Mouse (Mus musculus) limb, embryonic 14.5 days (tissue): ENCODE measurements at regions not wholly inside any gene's neighbourhood (a gene's known extent, or its start where the extent isn't known, plus 50 kb on each side); places are given as distances from the start of the nearest gene placed in this dataset.

Source experiments
- ATAC-seq: fragments of 200-750 bp; cut with Nextera tagmentation; 2 replicates; pipeline ENCODE4 v1.8.0; 2017; ENCODE audit warnings: low read depth, moderate number of reproducible peaks, moderate TSS enrichment; ENCODE audit not compliant: low FRiP score
- DNase-seq: peaks from one replicate; pipeline ENCODE4 v3.0.0-alpha.2; 2015; ENCODE audit warnings: low spot score
- H3K27ac ChIP-seq: fragments of 300-500 bp; sonication (generic); replicated peaks from 2 replicates; pipeline ENCODE4 v1.5.1; 2014; ENCODE audit warnings: low read depth, mild to moderate bottlenecking, low read length, moderate library complexity, mixed read lengths
- H3K27me3 ChIP-seq: fragments of 300-500 bp; sonication (generic); 2 replicates; pipeline ENCODE4 v1.6.1; 2014; ENCODE audit warnings: low read length, mixed read lengths; ENCODE audit not compliant: control insufficient read depth, insufficient read depth
- H3K36me3 ChIP-seq: fragments of 300-500 bp; sonication (generic); 2 replicates; pipeline ENCODE4 v1.6.1; 2014; ENCODE audit warnings: mild to moderate bottlenecking, low read length, moderate library complexity, mixed read lengths; ENCODE audit not compliant: control insufficient read depth, insufficient read depth
- H3K4me1 ChIP-seq: fragments of 300-500 bp; sonication (generic); 2 replicates; pipeline ENCODE4 v1.6.1; 2014; ENCODE audit warnings: antibody characterized with exemption, low read length, mixed read lengths; ENCODE audit not compliant: control insufficient read depth, insufficient read depth
- H3K4me2 ChIP-seq: fragments of 300-500 bp; sonication (generic); replicated peaks from 2 replicates; pipeline ENCODE4 v1.6.1; 2014; ENCODE audit warnings: low read depth, mild to moderate bottlenecking, low read length, moderate library complexity; ENCODE audit not compliant: severe bottlenecking
- H3K4me3 ChIP-seq: fragments of 300-500 bp; sonication (generic); replicated peaks from 2 replicates; pipeline ENCODE4 v1.5.1; 2014; ENCODE audit warnings: low read length
- H3K9ac ChIP-seq: fragments of 300-500 bp; sonication (generic); 2 replicates; pipeline ENCODE4 v1.6.1; 2014; ENCODE audit warnings: mild to moderate bottlenecking, low read depth, low read length, moderate library complexity; ENCODE audit not compliant: severe bottlenecking
- H3K9me3 ChIP-seq: fragments of 300-500 bp; sonication (generic); 2 replicates; pipeline ENCODE4 v1.6.1; 2016; ENCODE audit warnings: low read length; ENCODE audit not compliant: control insufficient read depth
- POLR2A ChIP-seq: fragments of 200-500 bp; IDR thresholded peaks from 2 replicates; pipeline ENCODE4 v1.8.0; 2012; ENCODE audit warnings: inconsistent platforms, mild to moderate bottlenecking, moderate library complexity, borderline replicate concordance; ENCODE audit not compliant: insufficient read depth, insufficient read length; ENCODE audit errors: extremely low read depth
- WGBS: fragments of 180-500 bp; shearing (Covaris S2); extraction: QIAGEN DNeasy Blood & Tissue Kit; methylation state at CpG from one replicate; pipeline ENCODE4 v1.1.7; 2014; 5-methylcytosine and 5-hydroxymethylcytosine counted together

- DNase-seq: no peak
- H3K4me3 ChIP-seq: no peak overlapping the region
- H3K4me2 ChIP-seq: no peak overlapping the region
- no peak for TF ChIP-seq POLR2A
- peaks cover 7% of the 10 kb centered on the region; the same call in 1 of the 2 replicates for H3K4me1 ChIP-seq
- H3K36me3 ChIP-seq: no peaks in the 10 kb centered on the region
- no peak overlapping the region for H3K9ac ChIP-seq
- no peak overlapping the region for H3K27ac ChIP-seq
- no peak for ATAC-seq
- 76% methylated on average over 9 of the region's 9 CpGs for WGBS
- H3K9me3 ChIP-seq: no peaks in the 10 kb centered on the region
- no peaks in the 10 kb centered on the region for H3K27me3 ChIP-seq
Measured at GRCm38 (mm10) chr12:8447612-8448011, 52.2 kb downstream of the Rhob start.

GRCm38 (mm10) chr12:8447025-8447424 is 52.8 kb downstream of the Rhob start:
- no peaks in the 10 kb centered on the region for H3K27me3 ChIP-seq
- H3K27ac ChIP-seq: no peak overlapping the region
- no peak for ATAC-seq
- no peak overlapping the region for H3K9ac ChIP-seq
- H3K4me3 ChIP-seq: no peak overlapping the region
- no peaks in the 10 kb centered on the region for H3K36me3 ChIP-seq
- WGBS: 6% methylated on average over 7 of the region's 7 CpGs
- H3K9me3 ChIP-seq: no peaks in the 10 kb centered on the region
- no peak for TF ChIP-seq POLR2A
- peaks cover 7% of the 10 kb centered on the region; the same call in 1 of the 2 replicates for H3K4me1 ChIP-seq
- H3K4me2 ChIP-seq: no peak overlapping the region
- DNase-seq: no peak

GRCm38 (mm10) chr12:8444975-8445853 is 54.6 kb downstream of the Rhob start:
- Histone ChIP-seq H3K36me3 (no peaks in the 10 kb centered on the region), H3K4me2 (no peak overlapping the region), H3K27ac (no peak overlapping the region), H3K4me1 (peaks cover 14% of the 10 kb centered on the region), H3K27me3 (no peaks in the 10 kb centered on the region), H3K9me3 (no peaks in the 10 kb centered on the region), H3K4me3 (no peak overlapping the region), H3K9ac (no peak overlapping the region)
- ATAC-seq (peak; percentile 44; the same call in 1 of the 2 replicates), DNase-seq (peak; percentile 43)
- no peak for TF ChIP-seq POLR2A
- WGBS: 77% methylated on average over 13 of the region's 13 CpGs

GRCm38 (mm10) chr12:8443917-8444453 is 55.8 kb downstream of the Rhob start:
- DNase-seq (no peak), ATAC-seq (no peak)
- no peak for TF ChIP-seq POLR2A
- H3K27me3 ChIP-seq: no peaks in the 10 kb centered on the region
- WGBS: 67% methylated on average over 4 of the region's 4 CpGs
- H3K9me3 ChIP-seq: no peaks in the 10 kb centered on the region
- H3K9ac ChIP-seq: no peak overlapping the region
- peaks cover 14% of the 10 kb centered on the region for H3K4me1 ChIP-seq
- no peak overlapping the region for H3K4me2 ChIP-seq
- no peak overlapping the region for H3K4me3 ChIP-seq
- no peak overlapping the region for H3K27ac ChIP-seq
- H3K36me3 ChIP-seq: no peaks in the 10 kb centered on the region

- 77% methylated on average over 4 of the region's 4 CpGs for WGBS
- ATAC-seq (no peak), DNase-seq (no peak)
- Histone ChIP-seq H3K27me3 (no peaks in the 10 kb centered on the region), H3K4me3 (no peak overlapping the region), H3K9me3 (no peaks in the 10 kb centered on the region), H3K36me3 (no peaks in the 10 kb centered on the region), H3K9ac (no peak overlapping the region), H3K4me1 (peaks cover 14% of the 10 kb centered on the region), H3K27ac (no peak overlapping the region), H3K4me2 (no peak overlapping the region)
- TF ChIP-seq POLR2A: no peak
Measured at GRCm38 (mm10) chr12:8443253-8443661, 56.6 kb downstream of the Rhob start.
